Mouse (Mus musculus): ENCODE results near the gene Kntc1. TPM values are rescaled to one million over a fixed set of nuclear protein-coding genes. Genes with fewer than 3 reads are reported as not detected.

Kntc1 gene
- total RNA-seq, 1 experiment from 2014 or later = not detected

DNA sequence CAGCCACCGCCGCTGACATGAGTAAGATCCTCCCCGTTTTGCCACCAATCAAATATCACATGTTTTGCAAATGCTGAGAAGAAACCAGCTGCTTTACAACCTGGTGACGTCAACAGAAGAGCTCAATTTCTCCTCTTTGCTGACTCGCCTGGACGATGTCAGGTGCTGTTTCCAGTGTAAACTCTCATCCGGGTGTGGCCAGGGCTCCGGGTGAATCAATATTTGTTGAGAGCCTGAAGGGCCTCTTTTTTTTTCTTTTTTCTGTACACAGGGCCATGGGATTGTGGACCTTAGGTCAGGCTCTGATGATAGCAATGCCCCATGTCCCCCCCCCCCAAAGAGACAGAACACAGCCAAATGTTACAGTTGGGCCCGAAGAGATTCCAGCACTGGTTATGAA is 105.0 kb downstream of the Kntc1 start:
- ATAC-seq (replicated peaks; ENCODE audit: insufficient number of reproducible peaks, low FRiP score, low TSS enrichment, poor library complexity, severe bottlenecking) = no peak

- no peak for ATAC-seq (replicated peaks; ENCODE audit: insufficient number of reproducible peaks, low FRiP score, low TSS enrichment, poor library complexity, severe bottlenecking)
Observed at GRCm38 (mm10) chr5:123858798-123859197, 109.3 kb downstream of the Kntc1 start.

DNA sequence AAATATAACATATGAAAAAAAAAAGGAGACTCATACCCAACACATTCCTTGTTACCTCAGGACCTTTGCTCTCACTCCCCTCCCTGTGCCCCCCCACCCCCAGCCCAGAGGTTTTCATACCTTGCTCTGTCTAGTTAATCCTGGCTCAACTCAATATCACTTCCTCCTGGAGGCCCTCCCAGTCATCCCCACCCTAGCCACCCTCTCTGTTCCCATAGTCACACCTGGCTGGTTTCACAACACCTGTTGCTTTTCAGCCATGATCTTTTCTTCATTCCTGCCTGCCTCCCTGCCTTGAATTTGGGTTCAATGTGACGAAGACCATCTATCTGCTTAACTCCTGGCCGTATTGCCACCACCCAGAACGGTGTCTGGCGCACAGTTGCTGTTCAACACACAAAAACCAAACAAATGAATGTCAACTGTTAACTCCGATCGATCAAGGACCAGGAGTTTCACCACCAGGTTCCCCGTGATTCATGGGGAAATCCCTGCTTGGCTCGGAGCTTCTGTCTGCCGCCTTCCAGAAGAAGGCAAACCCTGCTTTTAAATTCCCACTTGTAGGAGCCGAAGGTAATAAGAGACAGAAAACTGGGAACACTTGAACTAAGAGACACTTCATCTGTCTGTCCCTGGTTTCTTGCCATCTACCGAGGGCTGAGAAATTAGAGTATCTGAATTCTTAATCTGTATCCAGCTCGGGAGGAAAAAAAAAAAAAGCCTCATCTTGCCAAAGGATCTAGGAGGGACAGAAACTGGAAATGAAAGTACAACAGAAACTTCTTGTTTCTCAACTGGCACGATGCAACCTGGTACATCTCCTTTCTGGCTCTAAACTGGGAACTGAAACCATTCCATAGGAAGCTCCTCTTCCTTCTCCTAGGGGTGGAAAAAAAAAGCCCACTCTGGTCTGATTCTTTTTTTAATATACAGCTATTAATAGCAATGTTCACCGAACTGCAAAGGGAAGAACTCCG is 113.1 kb downstream of the Kntc1 start:
- ATAC-seq (replicated peaks; ENCODE audit: insufficient number of reproducible peaks, low FRiP score, low TSS enrichment, poor library complexity, severe bottlenecking) = peak; percentile 64

DNA sequence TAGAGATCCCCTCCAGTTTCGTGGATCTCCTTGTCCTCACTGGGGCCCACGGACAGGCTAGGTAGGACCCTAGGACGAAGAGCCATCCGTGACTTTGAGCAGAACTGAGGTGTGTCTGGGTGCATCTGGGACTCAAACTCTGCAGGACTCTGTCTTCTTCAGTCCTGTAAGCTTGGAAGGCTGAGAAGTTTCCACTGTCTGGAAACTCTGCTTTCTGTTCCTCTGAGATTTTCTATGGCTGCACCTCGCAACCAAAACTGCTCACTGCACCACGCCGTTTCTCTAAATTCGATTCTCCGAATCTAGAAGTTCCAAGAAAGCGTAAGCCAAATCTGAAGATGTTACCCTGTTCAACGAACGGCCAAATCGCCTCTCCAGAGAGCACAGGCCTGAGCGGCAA is 114.4 kb downstream of the Kntc1 start:
- ATAC-seq (replicated peaks; ENCODE audit: insufficient number of reproducible peaks, low FRiP score, low TSS enrichment, poor library complexity, severe bottlenecking) = no peak

GRCm38 (mm10) chr5:123865365-123865764 is 115.8 kb downstream of the Kntc1 start, which contains the start of gene Hcar2:
Gene Hcar2 (minus strand): TSS chr5:123865499.
- ATAC-seq (replicated peaks; ENCODE audit: insufficient number of reproducible peaks, low FRiP score, low TSS enrichment, poor library complexity, severe bottlenecking) = peak; percentile 92

DNA sequence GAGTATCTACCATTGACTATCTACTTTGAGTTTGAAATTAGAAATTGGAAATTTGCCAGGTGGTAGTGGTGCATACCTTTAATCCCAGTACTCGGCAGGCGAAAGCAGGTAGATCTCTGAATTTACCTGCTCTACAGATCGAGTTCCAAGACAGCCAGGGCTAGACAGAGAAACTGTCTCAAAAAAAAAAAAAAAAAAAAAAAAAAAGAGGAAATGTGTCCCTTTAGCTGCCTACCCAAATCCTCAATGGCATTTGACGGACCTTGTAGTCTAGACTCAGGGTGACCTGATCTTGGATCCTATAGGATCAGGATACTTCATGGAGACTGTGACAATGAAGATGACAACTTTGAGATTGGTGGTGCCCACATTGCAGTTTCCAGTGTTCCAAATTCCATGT is 116.9 kb downstream of the Kntc1 start:
- ATAC-seq (replicated peaks; ENCODE audit: insufficient number of reproducible peaks, low FRiP score, low TSS enrichment, poor library complexity, severe bottlenecking) = no peak

DNA sequence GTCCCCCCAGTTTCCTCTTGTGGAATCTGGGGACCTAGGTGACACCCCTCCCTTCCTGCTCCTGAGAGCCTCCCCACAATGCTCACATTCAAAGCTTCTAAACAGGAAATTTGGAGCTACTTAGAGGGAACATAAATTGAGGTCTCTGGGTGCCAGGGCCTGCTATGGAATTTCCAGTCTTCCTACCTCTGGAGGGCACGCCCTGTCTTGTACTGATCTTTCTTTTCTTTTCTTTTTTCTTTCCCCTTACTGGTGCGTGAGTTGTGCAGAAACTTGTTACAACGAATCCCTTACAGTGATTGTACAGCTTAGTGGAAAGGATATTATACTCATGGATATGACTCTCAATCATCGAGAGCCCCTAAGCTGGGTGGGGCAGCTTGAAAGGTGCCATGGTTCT is 120.1 kb downstream of the Kntc1 start:
- ATAC-seq (replicated peaks; ENCODE audit: insufficient number of reproducible peaks, low FRiP score, low TSS enrichment, poor library complexity, severe bottlenecking) = no peak

Other genes with a start within 250 kb of the Kntc1 start
- gene B3gnt4, start 239.3 kb upstream of the Kntc1 start, total RNA-seq (2017) = 0.53 TPM in 1 of 3 replicates, not detected in the others
- 50.6 to 65.7 TPM (median 53.4 TPM) in 3 replicates for gene Diablo, start 225.5 kb upstream of the Kntc1 start, total RNA-seq (2017)
- 5.7 TPM in 1 of 3 replicates, not detected in the others for gene Gm49027, start 224.2 kb upstream of the Kntc1 start, total RNA-seq (2017)
- gene Vps33a, start 176.7 kb upstream of the Kntc1 start, total RNA-seq (2017) = 21.2 to 31.5 TPM (median 21.2 TPM) in 3 replicates
- gene Clip1, start 65.1 kb upstream of the Kntc1 start, total RNA-seq (2017) = 187 to 211 TPM (median 206 TPM) in 3 replicates
- gene Zcchc8, start 28.6 kb upstream of the Kntc1 start, total RNA-seq (2017) = 85.0 to 187 TPM (median 163 TPM) in 3 replicates
- 452 to 482 TPM (median 480 TPM) in 3 replicates for gene Rsrc2, start 302 bp upstream of the Kntc1 start, total RNA-seq (2017)
- 9.9 to 15.4 TPM (median 9.9 TPM) in 3 replicates for gene Hcar2, start 115.8 kb downstream of the Kntc1 start, total RNA-seq (2017)
- gene Hcar1, start 130.3 kb downstream of the Kntc1 start, total RNA-seq (2017) = not detected in 3 replicates
- gene Denr, start 157.5 kb downstream of the Kntc1 start, total RNA-seq (2017) = 29.5 to 40.2 TPM (median 34.4 TPM) in 3 replicates
- not detected in 3 replicates for gene Gm43518, start 177.7 kb downstream of the Kntc1 start, total RNA-seq (2017)
- gene Ccdc62, start 181.0 kb downstream of the Kntc1 start, total RNA-seq (2017) = 0.97 to 2.9 TPM (median 1.2 TPM) in 3 replicates
- 47.8 to 65.8 TPM (median 64.6 TPM) in 3 replicates for gene Hip1r, start 223.9 kb downstream of the Kntc1 start, total RNA-seq (2017)